Mouse (Mus musculus) gastrocnemius, postnatal 10 days (tissue): ENCODE measurements around the gene Sptbn4. TPM values are rescaled to one million over a fixed set of nuclear protein-coding genes. Genes with fewer than 3 reads are reported as not detected.

ENCODE experiments used
- DNase-seq: peaks from one replicate; pipeline ENCODE4 v3.0.0; 2021; ENCODE audit warnings: mixed read lengths
- total RNA-seq, 2 experiments: library from RNA; stranded (reverse); gene quantifications; 2 replicates each; pipeline ENCODE4 v1.2.3; 2021

Gene Sptbn4
- total RNA-seq, 2 experiments from 2014 or later = 0.20 to 0.28 TPM

- peak; percentile 98 for DNase-seq
Observed at GRCm38 (mm10) chr7:27474490-27474954, 27.0 kb upstream of the Sptbn4 start.

GRCm38 (mm10) chr7:27473835-27474489 lies 26.5 kb upstream of the Sptbn4 start:
- DNase-seq = no peak

- DNase-seq = peak; percentile 100
Observed at GRCm38 (mm10) chr7:27473156-27473834, 25.8 kb upstream of the Sptbn4 start, which contains the start of gene Sertad3. Gene Sertad3 (plus strand): TSS chr7:27473768.

- DNase-seq = no peak
Observed at GRCm38 (mm10) chr7:27472596-27472995, 25.1 kb upstream of the Sptbn4 start.

- no peak for DNase-seq
Observed at GRCm38 (mm10) chr7:27471390-27472120, 24.1 kb upstream of the Sptbn4 start.

GRCm38 (mm10) chr7:27467648-27468047 lies 20.2 kb upstream of the Sptbn4 start:
- DNase-seq = no peak

- no peak for DNase-seq
Observed at GRCm38 (mm10) chr7:27460477-27460876, 13.0 kb upstream of the Sptbn4 start.

GRCm38 (mm10) chr7:27459640-27460039 lies 12.2 kb upstream of the Sptbn4 start:
- DNase-seq = no peak

- DNase-seq = no peak
Observed at GRCm38 (mm10) chr7:27458614-27459013, 11.1 kb upstream of the Sptbn4 start.

GRCm38 (mm10) chr7:27455273-27455672 lies 7.8 kb upstream of the Sptbn4 start:
- DNase-seq = no peak

GRCm38 (mm10) chr7:27454461-27455121 lies 7.1 kb upstream of the Sptbn4 start:
- DNase-seq = no peak

GRCm38 (mm10) chr7:27452206-27452770 lies 4.8 kb upstream of the Sptbn4 start:
- DNase-seq = no peak

- no peak for DNase-seq
Observed at GRCm38 (mm10) chr7:27451359-27451758, 3.9 kb upstream of the Sptbn4 start.

GRCm38 (mm10) chr7:27449256-27449862 lies 1.9 kb upstream of the Sptbn4 start:
- peak; percentile 76 for DNase-seq

- peak; percentile 35 for DNase-seq
Observed at GRCm38 (mm10) chr7:27448421-27449206, 1.1 kb upstream of the Sptbn4 start.

- DNase-seq = no peak
Observed at GRCm38 (mm10) chr7:27446521-27447418, 716 bp downstream of the Sptbn4 start.

- no peak for DNase-seq
Observed at GRCm38 (mm10) chr7:27446051-27446450, 1.4 kb downstream of the Sptbn4 start.

- DNase-seq = no peak
Observed at GRCm38 (mm10) chr7:27440014-27440413, 7.5 kb downstream of the Sptbn4 start.

- DNase-seq = no peak
Observed at GRCm38 (mm10) chr7:27437544-27437943, 9.9 kb downstream of the Sptbn4 start.

- DNase-seq = no peak
Observed at GRCm38 (mm10) chr7:27433794-27434193, 13.7 kb downstream of the Sptbn4 start.
